Mouse (Mus musculus): Measurements from ENCODE around the gene Cpm. TPM values are rescaled to one million over a fixed set of nuclear protein-coding genes. Genes with fewer than 3 reads are reported as not detected.

The Cpm gene
- polyA plus RNA-seq, 1 experiment from 2014 or later = 3.1 TPM

- 74% methylated on average over 13 of the region's 13 CpGs for WGBS
- Histone ChIP-seq H3K27ac (replicated peaks) (no peak overlapping the region), H3K4me1 (peaks cover 21% of the 10 kb centered on the region), H3K4me3 (no peak overlapping the region), H3K4me2 (no peak overlapping the region), H3K9ac (no peak overlapping the region), H3K9me3 (no peaks in the 10 kb centered on the region), H3K36me3 (no peaks in the 10 kb centered on the region), H3K27me3 (replicated peaks) (peaks cover 7% of the 10 kb centered on the region; the same call in 1 of the 2 replicates)
- ATAC-seq (ENCODE audit: extremely low read depth, insufficient number of reproducible peaks, low FRiP score, low TSS enrichment) = no peak
Measured at GRCm38 (mm10) chr10:117671930-117672666, 42.8 kb downstream of the Cpm start.

DNA sequence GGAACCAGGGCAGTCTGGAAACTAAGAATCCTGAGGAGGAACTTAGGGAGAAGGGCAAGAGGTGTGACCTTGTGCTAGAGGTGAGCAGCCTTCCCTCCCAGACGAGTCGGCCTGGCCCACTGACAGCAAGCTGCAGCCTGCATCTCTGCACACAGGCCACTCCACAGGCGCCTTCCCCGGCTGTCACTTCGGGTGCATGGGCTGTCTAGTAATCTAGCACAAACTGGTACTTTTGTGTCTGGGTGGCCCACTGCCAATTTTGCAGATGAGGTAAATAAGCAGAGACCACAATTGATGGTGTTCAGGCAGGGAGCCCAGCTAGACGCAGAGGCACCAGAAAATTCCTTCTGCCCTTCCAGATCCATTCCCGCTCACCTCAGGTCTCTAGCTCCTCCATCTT is 43.4 kb downstream of the Cpm start:
- no peak overlapping the region for H3K4me3 ChIP-seq
- no peaks in the 10 kb centered on the region for H3K36me3 ChIP-seq
- ATAC-seq (ENCODE audit: extremely low read depth, insufficient number of reproducible peaks, low FRiP score, low TSS enrichment) = no peak
- H3K9me3 ChIP-seq = no peaks in the 10 kb centered on the region
- H3K4me2 ChIP-seq = no peak overlapping the region
- 0 out of 2 replicates have a peak overlapping the region, but pooled peaks have one; percentile 19 for H3K9ac ChIP-seq
- peaks cover 7% of the 10 kb centered on the region; the same call in 1 of the 2 replicates for H3K27me3 ChIP-seq (replicated peaks)
- no peak overlapping the region for H3K27ac ChIP-seq (replicated peaks)
- WGBS = 40% methylated on average over 7 of the region's 7 CpGs
- peaks cover 21% of the 10 kb centered on the region for H3K4me1 ChIP-seq

DNA sequence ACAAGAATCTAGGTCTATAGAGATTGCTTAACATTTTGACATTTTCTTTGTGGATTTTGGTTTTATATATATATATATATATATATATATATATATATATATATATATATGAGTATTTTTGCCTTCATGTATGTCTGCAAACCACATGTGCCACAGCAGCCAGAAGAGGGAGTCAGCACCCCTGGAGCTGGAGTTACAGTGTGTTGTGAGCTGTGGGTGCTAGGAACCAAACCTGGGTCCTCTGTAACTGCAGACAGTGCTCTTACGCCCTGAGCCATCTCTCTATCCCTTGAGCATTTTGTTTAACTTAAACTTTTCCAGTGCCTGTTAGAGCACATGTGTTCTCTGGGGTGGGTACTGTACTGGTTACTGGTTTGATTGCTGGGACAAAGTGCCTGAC is 44.6 kb downstream of the Cpm start:
- peaks cover 21% of the 10 kb centered on the region for H3K4me1 ChIP-seq
- H3K4me3 ChIP-seq = no peak overlapping the region
- no peaks in the 10 kb centered on the region for H3K9me3 ChIP-seq
- H3K4me2 ChIP-seq = no peak overlapping the region
- peaks cover 11% of the 10 kb centered on the region; the same call in 1 of the 2 replicates for H3K27me3 ChIP-seq (replicated peaks)
- no peaks in the 10 kb centered on the region for H3K36me3 ChIP-seq
- H3K27ac ChIP-seq (replicated peaks) = no peak overlapping the region
- no peak overlapping the region for H3K9ac ChIP-seq
- no peak for ATAC-seq (ENCODE audit: extremely low read depth, insufficient number of reproducible peaks, low FRiP score, low TSS enrichment)
- 93% methylated on average over 1 of the region's 1 CpGs for WGBS

- Histone ChIP-seq H3K4me2 (no peak overlapping the region), H3K9me3 (no peaks in the 10 kb centered on the region), H3K4me3 (no peak overlapping the region), H3K27ac (replicated peaks) (no peak overlapping the region), H3K27me3 (replicated peaks) (peaks cover 14% of the 10 kb centered on the region; the same call in 1 of the 2 replicates), H3K36me3 (no peaks in the 10 kb centered on the region), H3K4me1 (peaks cover 21% of the 10 kb centered on the region), H3K9ac (no peak overlapping the region)
- no peak for ATAC-seq (ENCODE audit: extremely low read depth, insufficient number of reproducible peaks, low FRiP score, low TSS enrichment)
- 81% methylated on average over 3 of the region's 3 CpGs for WGBS
Measured at GRCm38 (mm10) chr10:117674359-117675019, 45.2 kb downstream of the Cpm start.

DNA sequence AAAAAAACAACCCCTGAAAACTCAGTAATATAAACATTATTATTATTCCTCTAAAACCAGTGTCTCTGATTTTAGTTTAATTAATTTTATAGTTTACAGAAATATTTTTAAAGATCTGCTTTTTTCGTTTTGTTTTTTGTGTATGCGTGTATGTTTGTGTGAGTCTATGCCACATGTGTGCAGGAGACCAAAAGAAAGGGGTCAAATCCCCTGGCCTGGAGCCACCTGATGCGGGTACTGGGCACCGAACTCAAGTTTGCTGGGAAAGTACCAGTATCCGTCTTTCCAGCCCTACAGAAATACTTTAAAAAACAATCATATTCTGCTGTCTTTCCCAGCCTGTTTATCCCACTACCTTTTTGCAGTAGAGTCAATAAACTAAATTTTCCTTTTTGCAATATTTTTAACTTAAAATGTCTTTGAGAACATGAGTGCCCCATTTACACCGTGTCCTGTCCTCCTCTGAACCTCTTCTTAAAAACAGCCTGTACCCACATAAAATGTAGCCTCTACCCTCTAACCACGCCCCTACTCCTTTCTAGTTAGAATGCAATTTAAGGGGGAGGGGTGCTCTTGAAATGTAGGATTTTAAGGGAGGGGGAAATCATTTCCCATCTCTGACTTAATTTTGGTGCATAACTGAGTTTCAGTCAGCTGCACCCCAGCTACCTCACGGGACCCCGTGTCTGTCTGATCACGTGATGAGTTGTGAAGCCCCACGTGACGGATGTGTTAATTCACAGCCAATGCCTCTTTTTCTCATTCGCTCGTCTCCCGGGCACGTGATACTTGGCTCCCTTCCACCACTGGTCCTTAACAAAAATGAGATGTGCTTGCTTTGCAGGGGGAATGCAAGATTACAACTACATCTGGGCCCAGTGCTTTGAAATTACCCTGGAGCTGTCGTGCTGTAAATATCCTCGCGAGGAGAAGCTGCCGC is 46.1 kb downstream of the Cpm start:
- no peak overlapping the region for H3K27ac ChIP-seq (replicated peaks)
- WGBS = 31% methylated on average over 20 of the region's 20 CpGs
- H3K9me3 ChIP-seq = no peaks in the 10 kb centered on the region
- H3K4me1 ChIP-seq = peaks cover 21% of the 10 kb centered on the region
- H3K36me3 ChIP-seq = no peaks in the 10 kb centered on the region
- ATAC-seq (ENCODE audit: extremely low read depth, insufficient number of reproducible peaks, low FRiP score, low TSS enrichment) = no peak
- peaks cover 17% of the 10 kb centered on the region; the same call in 1 of the 2 replicates for H3K27me3 ChIP-seq (replicated peaks)
- peak overlapping the region; percentile 67 for H3K9ac ChIP-seq
- peak overlapping the region; percentile 78 for H3K4me2 ChIP-seq
- H3K4me3 ChIP-seq = peak overlapping the region; percentile 46

DNA sequence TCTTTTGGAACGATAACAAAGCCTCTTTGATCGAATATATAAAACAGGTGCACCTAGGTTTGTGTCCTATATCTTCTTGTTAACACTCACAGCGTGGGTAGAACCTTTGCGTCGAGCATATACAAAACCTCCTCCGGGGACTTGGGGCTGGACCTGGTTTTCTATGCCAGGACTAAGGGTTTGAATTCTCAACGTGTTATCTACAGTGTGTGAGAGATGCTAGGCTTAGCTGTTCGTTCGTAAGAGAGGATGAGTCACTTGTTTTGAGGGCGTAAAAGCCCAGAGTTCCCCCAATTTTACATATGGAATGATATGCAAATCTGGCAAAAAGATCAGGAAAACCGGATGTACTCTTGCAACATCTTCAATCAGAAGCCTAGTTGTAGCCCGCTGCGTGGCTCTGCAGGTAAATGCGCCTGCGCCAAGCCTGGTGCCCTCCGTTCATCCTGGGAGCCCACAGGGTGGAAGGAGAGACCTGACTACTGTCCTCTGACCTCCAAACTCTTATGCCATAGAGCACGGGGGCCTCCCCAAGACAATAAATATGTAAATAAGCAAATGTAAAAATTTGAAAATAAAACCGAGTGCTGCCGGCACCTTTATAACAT is 46.8 kb downstream of the Cpm start:
- peak overlapping the region; percentile 67 for H3K9ac ChIP-seq

GRCm38 (mm10) chr10:117676644-117677313 is 47.5 kb downstream of the Cpm start:
- 23% methylated on average over 17 of the region's 17 CpGs for WGBS
- peak overlapping the region; percentile 78 for H3K4me2 ChIP-seq
- peaks cover 22% of the 10 kb centered on the region; the same call in 1 of the 2 replicates for H3K27me3 ChIP-seq (replicated peaks)
- peak overlapping the region; percentile 46 for H3K4me3 ChIP-seq
- no peaks in the 10 kb centered on the region for H3K9me3 ChIP-seq
- peak overlapping the region; percentile 67 for H3K9ac ChIP-seq
- H3K4me1 ChIP-seq = peaks cover 21% of the 10 kb centered on the region
- no peak overlapping the region for H3K27ac ChIP-seq (replicated peaks)
- no peak for ATAC-seq (ENCODE audit: extremely low read depth, insufficient number of reproducible peaks, low FRiP score, low TSS enrichment)
- H3K36me3 ChIP-seq = no peaks in the 10 kb centered on the region

More for the DNA sequence above, 46.8 kb downstream of the Cpm start:
- no peak; the same call in 1 of the 2 replicates for ATAC-seq (ENCODE audit: extremely low read depth, insufficient number of reproducible peaks, low FRiP score, low TSS enrichment)
- Histone ChIP-seq H3K4me3 (peak overlapping the region; percentile 46), H3K4me1 (peaks cover 21% of the 10 kb centered on the region), H3K9me3 (no peaks in the 10 kb centered on the region), H3K36me3 (no peaks in the 10 kb centered on the region), H3K27ac (replicated peaks) (no peak overlapping the region), H3K27me3 (replicated peaks) (peaks cover 21% of the 10 kb centered on the region; the same call in 1 of the 2 replicates), H3K4me2 (peak overlapping the region; percentile 78)
- WGBS = 23% methylated on average over 19 of the region's 19 CpGs

DNA sequence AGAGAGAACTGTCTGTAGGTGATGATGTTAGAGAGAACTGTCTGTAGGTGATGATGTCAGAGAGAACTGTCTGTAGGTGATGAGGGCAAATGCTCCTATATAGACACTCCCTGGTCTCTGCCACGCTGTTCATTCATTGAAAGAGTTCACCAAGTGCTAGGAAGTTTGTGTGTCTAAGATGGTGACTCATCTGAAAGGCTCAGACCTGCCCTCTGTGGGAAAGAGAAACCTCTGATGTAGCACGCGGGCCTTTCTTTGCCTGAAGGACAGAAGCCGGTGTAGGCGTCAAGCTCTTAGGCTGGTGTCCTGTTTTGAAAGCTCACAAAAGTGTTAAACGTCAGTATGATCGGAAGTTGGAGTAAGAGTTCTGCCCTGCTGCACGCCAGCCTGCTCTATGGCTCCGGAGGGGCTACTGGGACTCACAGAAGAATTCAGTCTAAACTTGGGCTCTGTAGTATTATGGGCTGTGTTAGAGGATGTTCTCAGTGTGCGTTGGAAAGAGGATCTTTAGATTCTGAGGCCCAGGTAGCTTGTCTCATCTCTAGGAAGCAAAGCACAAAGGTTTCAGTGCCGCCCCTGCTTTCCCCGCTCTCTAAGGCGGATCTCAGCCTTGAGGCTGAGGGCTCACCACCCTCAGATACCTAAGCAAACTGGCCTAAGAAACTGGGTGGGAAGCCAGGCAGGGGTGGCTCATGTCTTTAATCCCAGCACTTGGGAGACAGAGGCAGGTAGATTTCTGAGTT is 48.4 kb downstream of the Cpm start:
- Histone ChIP-seq H3K4me2 (no peak overlapping the region), H3K36me3 (no peaks in the 10 kb centered on the region), H3K27me3 (replicated peaks) (peaks cover 19% of the 10 kb centered on the region; the same call in 1 of the 2 replicates), H3K9me3 (no peaks in the 10 kb centered on the region), H3K9ac (no peak overlapping the region), H3K27ac (replicated peaks) (no peak overlapping the region), H3K4me3 (no peak overlapping the region), H3K4me1 (peaks cover 18% of the 10 kb centered on the region)
- ATAC-seq (ENCODE audit: extremely low read depth, insufficient number of reproducible peaks, low FRiP score, low TSS enrichment) = no peak
- WGBS = 68% methylated on average over 13 of the region's 13 CpGs

- no peak overlapping the region for H3K4me2 ChIP-seq
- ATAC-seq (ENCODE audit: extremely low read depth, insufficient number of reproducible peaks, low FRiP score, low TSS enrichment) = no peak
- 38% methylated on average over 5 of the region's 5 CpGs for WGBS
- peaks cover 19% of the 10 kb centered on the region; the same call in 1 of the 2 replicates for H3K27me3 ChIP-seq (replicated peaks)
- H3K4me3 ChIP-seq = no peak overlapping the region
- no peaks in the 10 kb centered on the region for H3K36me3 ChIP-seq
- no peak overlapping the region for H3K27ac ChIP-seq (replicated peaks)
- H3K9me3 ChIP-seq = no peaks in the 10 kb centered on the region
- H3K4me1 ChIP-seq = peaks cover 15% of the 10 kb centered on the region
- no peak overlapping the region for H3K9ac ChIP-seq
Measured at GRCm38 (mm10) chr10:117678357-117678756, 49.1 kb downstream of the Cpm start.

All from heart, embryonic 13.5 days (tissue).